Mouse (Mus musculus) kidney, postnatal 36 days (tissue): ENCODE results near the gene Ankrd9.
A peak's percentile ranks its signal among the peaks of the same experiment; 100 is the strongest.

ENCODE experiments used
- DNase-seq, 2 experiments: peaks; one replicate each; pipeline ENCODE4 v3.0.0; 2021 to 2022; ENCODE audit warnings: mixed read lengths in 2 of 2

Gene Ankrd9

GRCm38 (mm10) chr12:110989409-110989808, 10.6 kb upstream of the Ankrd9 start:
- no peak for DNase-seq

GRCm38 (mm10) chr12:110986536-110987425, 7.9 kb upstream of the Ankrd9 start:
- DNase-seq, result no peak

GRCm38 (mm10) chr12:110985141-110985540, 6.3 kb upstream of the Ankrd9 start:
- DNase-seq, result no peak

GRCm38 (mm10) chr12:110984598-110984997, 5.8 kb upstream of the Ankrd9 start:
- no peak for DNase-seq

- no peak for DNase-seq
Measured at GRCm38 (mm10) chr12:110983714-110984113, 4.9 kb upstream of the Ankrd9 start.

- peak; percentile 50 to 53 for DNase-seq
Measured at GRCm38 (mm10) chr12:110983083-110983482, 4.2 kb upstream of the Ankrd9 start.

- DNase-seq, result no peak
Measured at GRCm38 (mm10) chr12:110981736-110982135, 2.9 kb upstream of the Ankrd9 start.

GRCm38 (mm10) chr12:110979808-110980207, 968 bp upstream of the Ankrd9 start:
- DNase-seq, result no peak

GRCm38 (mm10) chr12:110977896-110978606, 789 bp downstream of the Ankrd9 start:
- peak in 1 of 2 experiments; percentile 51 for DNase-seq

GRCm38 (mm10) chr12:110977345-110977733, 1.5 kb downstream of the Ankrd9 start:
- no peak for DNase-seq

- no peak for DNase-seq
Measured at GRCm38 (mm10) chr12:110976589-110977344, 2.1 kb downstream of the Ankrd9 start.

GRCm38 (mm10) chr12:110975838-110976468, 2.9 kb downstream of the Ankrd9 start:
- DNase-seq, result peak; percentile 38 to 39

- no peak for DNase-seq
Measured at GRCm38 (mm10) chr12:110975385-110975784, 3.5 kb downstream of the Ankrd9 start.

- DNase-seq, result no peak
Measured at GRCm38 (mm10) chr12:110974726-110975125, 4.1 kb downstream of the Ankrd9 start.

GRCm38 (mm10) chr12:110974295-110974694, 4.5 kb downstream of the Ankrd9 start:
- DNase-seq, result no peak

GRCm38 (mm10) chr12:110973829-110974228, 5.0 kb downstream of the Ankrd9 start:
- no peak for DNase-seq

GRCm38 (mm10) chr12:110971972-110972371, 6.9 kb downstream of the Ankrd9 start:
- DNase-seq, result no peak

GRCm38 (mm10) chr12:110970408-110970807, 8.4 kb downstream of the Ankrd9 start:
- DNase-seq, result no peak

GRCm38 (mm10) chr12:110967146-110967545, 11.7 kb downstream of the Ankrd9 start:
- no peak for DNase-seq

GRCm38 (mm10) chr12:110966079-110966478, 12.8 kb downstream of the Ankrd9 start:
- no peak for DNase-seq

- DNase-seq, result no peak
Measured at GRCm38 (mm10) chr12:110965500-110965899, 13.3 kb downstream of the Ankrd9 start.

GRCm38 (mm10) chr12:110961973-110962372, 16.9 kb downstream of the Ankrd9 start:
- no peak for DNase-seq
